Mouse (Mus musculus) heart, adult 11 months (tissue): ENCODE results near the gene Gm20509.
"Not testable (repeated sequence)": the region's sequence is repeated elsewhere in the genome, so short reads cannot be mapped to it uniquely, and the experiment has no call there.

Experiments used
- DNase-seq: peaks from one replicate; pipeline ENCODE4 v3.0.0; 2022

Gene Gm20509

DNA sequence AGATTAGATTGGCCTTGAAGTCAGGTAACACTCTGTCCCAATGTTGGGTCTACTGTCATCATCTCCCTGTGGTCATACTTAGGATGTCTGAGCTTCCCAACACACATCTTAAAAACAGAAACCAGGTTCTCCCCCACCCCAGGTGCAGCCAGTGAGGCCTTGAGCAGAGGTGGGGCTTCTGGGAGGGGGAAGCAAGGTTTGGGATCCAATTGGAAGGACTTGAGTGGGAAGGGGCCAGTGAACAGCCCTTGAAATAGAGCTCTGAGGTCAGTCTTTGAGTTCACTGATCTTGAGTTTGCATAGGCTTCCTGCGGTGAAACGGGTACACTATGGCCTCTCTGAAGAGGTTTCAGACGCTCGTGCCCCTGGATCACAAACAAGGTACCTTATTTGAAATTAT is at the start of gene Gm20509:
Gm20509 (plus strand) TSS at position 290 of the 400 bp plus-strand sequence.
- DNase-seq = no peak

DNA sequence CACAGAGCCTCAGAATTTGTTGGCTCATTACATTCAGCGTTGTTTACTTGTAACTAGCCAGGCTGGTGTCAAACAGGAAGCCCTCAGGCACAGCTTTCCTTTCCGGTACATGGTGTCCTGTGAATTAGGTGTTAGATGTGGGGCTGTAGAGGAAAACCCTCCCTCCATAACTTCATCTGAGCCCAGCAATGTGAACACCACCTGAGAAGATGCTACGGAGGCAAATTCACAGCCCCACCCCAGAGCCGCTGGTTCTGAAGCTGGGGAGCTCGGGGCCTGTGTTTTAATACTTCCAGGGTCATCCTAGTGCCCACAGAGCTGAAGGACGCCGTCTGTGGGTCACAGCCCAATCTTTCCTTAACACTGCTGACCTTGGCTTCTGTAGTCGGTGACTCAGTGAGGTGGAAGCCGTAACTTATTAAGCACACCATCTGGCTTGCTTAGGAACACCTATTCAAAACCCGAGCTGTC is 46.8 kb upstream of the Gm20509 start:
- peak; percentile 97 for DNase-seq

DNA sequence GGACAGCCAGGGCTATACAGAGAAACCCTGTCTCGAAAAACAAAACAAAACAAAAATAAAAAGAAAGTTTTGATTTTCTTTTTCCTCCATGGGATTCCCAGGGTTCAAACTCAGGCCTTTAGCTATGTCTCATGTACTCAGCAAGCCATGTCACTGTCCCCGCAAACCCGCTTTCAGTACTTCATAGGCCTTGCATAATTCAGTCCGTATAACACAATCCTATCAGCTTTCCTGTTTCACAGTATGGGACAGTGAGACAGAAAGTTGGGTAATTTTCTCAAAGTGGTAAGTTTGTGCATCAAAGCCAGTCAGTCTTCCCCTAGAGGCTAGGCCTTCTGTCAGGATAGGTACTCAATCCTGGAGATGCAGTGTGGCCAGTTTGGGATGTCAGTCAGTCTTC is 43.0 kb upstream of the Gm20509 start:
- no peak for DNase-seq

DNA sequence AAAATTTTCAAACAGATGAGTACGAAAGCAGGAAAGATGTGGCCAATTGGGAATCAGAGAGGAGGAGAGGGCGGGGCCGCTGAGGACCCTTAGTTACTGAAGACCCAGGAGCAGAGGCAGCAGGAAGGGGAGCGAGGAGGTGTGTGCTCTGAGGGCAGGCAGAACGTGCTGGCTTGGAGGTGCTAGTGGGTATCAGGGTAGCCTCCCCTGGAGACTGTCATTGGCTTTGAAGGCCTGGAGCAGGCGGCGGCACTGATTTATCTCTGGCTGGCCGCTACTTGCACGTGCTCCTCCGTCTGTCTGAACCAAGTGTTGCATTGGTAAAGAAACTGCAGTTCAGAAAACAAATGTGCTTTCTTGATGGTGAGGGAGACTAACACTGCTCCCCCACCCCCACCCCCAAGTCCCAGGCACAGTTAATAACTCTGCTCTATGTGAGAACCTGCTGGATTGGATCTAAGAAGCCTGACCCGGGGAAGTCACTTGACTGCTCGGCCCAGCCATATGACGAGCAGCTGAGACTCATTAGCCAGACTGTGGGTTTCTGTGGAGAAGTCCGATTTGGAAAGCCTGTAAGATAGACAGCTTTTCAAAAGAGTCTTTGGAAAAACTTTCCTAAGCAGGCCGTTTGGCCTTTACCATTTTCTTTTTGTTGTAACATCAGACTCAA is 38.5 kb upstream of the Gm20509 start:
- no peak for DNase-seq

DNA sequence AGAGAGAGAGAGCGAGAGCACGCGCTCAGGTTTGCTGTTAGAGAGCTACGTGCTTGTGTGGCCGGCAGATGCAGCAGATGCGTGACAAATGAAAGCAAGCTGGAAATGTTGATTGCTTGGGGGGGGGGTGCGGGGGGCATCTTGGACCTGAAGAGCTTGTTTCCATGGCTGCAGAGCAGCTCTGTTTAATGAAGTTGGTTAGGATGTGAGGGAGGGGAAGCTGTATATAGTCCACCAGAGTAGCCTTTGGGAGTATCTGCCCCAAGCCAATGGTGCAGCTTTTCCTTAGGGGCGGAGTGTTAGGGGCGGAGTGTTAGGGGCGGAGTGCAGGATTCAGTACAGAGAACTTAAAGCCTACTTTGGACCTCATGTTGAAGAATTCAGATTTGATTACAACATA is 35.2 kb upstream of the Gm20509 start:
- no peak for DNase-seq

DNA sequence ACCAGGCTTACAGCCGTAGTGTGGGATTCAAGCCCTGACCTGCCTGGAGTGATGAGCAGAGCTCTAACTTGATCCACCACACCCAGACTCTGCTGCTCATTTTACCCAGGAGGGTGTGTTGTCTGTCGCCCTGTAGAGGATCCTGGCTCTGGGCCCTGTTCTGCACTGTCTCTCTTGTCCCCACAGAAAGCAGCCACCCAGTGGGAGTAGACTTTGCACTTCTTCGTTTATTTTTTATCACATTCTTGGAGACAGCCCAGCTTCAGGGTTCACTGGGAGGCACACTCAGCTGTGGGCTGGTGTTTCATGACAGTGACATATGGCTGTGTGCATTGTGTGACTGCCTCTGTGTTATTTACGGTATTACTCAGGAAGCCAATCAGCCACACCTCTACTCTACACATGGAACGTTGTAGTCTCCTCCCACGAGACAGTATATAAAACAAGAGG is 34.0 kb upstream of the Gm20509 start:
- peak; percentile 93 for DNase-seq

DNA sequence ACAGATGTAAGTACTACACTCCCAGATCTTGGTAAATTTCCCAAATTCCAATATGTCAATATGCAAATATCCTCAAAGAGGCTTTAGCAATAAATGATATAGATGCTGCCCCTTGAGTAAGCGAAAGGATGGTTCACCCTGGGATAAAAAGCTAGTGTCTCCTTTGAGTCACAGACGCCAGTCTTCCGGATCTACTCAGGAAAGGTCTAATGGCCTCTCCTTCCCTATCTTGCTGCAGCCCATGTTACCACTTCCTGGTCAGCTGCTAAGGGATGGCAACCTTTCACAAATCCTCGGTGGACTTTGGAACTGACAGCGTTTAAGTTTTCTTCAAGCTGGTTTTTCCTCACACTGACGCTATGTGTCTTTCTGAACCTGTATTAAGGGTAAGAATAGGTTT is 33.6 kb upstream of the Gm20509 start:
- no peak for DNase-seq

DNA sequence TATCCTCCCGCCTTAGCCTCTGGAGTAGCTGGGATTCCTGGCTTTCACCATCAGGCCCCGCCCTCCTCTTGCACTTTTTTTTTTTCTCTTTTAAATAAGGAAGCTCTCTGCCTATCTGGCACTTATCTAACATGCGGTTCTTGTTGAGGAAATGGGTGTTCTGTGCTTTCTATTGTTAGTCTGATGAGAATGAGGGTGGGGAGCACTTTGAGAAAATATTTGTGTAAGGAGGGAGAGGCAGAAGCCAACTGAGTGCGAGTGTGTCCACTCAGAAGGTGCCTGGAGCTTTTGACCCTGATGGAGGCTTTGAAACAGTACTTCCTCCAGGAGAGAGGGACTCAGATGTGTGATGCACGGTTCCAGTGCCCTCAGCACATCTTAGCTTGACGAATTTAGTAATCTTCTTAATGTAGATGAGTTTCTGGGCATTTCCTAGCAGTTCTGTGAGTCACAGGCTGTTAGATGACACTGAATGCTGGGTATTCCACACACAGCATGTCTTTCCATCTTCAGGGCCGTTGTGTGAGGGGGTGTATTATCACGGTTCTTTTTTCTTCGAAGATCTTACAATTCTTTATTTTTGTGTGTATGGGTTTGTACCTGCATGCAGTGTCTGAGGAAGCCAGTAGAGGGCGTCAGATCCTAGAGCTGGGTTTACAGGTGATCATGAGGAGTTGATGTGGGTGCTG is 31.2 kb upstream of the Gm20509 start:
- peak; percentile 95 for DNase-seq

DNA sequence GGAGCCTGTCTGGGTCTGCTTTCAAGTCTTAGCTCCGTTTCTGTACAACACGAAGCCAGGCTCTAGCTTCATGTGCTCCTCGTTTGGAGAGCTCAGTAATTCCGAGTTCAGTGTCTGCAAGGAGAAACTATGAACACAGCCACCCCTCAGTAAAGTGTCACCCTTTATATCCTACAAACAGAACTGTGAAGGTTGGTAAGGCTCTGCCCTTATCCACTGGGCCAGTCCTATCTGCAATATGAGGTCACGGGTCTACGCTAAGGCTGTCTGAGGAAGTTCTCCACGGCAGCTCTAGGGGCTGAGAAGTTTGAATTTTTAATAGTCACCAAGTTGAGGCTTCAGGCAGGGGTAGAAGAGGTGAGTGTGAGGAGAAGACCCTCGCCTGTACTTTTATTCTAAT is 29.8 kb upstream of the Gm20509 start:
- no peak for DNase-seq

DNA sequence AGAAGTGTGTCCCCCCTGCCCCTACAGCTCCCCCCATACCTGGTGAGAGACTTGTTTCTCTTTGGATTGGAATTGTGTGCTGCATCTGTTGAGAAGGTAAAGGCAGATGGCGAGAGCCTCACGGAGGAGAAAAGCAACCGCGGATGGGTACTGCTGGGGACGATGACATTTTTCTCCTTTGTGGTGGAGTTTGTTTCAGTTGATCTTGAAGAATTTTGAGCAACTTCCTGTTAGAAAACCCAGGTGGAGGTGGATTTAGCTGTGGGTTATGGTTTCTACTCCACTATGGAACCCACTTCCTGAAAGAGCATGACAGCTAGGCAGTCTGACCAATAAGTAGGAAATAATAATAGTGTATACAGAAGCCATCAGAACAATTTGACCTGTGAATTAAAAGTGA is 29.1 kb upstream of the Gm20509 start:
- DNase-seq = no peak

DNA sequence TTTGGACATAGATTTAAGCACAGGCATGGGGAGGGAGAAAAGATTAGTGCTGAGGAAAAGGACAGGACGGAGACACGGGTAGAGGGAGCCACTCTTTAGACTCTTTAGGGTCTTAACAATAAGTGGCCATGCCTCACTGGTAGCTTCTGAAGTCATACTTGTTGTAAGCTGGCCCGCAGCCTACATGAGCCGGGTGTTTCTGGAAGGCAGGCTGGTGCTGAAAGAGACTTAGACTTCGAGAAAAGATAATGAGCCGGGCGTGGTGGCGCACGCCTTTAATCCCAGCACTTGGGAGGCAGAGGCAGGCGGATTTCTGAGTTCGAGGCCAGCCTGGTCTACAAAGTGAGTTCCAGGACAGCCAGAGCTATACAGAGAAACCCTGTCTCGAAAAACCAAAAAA is 22.9 kb upstream of the Gm20509 start:
- DNase-seq = not testable (repeated sequence)

DNA sequence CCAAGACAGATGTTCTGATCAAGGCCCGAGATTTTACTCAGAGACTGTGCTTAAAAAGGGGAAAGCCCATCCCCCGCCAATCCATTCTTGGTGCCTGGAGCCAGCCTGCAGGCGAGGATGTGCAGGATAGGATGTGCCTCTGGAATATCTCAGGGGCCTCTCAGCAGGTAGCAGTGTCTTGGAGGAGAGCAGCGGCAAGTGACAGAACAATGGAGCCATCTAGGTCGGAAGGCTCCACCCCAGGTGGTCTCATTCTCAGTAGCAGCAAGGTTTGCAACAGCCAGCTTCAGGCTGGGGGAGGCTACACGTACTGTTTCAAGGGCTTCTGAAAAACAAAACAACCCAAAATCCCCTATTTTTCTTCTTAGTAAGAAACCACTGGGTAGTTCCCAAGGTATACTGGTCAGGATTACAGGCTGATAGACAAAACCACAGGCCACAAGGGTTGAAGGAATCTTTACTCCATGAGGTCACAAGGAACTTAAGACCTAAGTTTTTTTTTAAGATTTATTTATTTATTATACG is 22.4 kb upstream of the Gm20509 start:
- DNase-seq = no peak

DNA sequence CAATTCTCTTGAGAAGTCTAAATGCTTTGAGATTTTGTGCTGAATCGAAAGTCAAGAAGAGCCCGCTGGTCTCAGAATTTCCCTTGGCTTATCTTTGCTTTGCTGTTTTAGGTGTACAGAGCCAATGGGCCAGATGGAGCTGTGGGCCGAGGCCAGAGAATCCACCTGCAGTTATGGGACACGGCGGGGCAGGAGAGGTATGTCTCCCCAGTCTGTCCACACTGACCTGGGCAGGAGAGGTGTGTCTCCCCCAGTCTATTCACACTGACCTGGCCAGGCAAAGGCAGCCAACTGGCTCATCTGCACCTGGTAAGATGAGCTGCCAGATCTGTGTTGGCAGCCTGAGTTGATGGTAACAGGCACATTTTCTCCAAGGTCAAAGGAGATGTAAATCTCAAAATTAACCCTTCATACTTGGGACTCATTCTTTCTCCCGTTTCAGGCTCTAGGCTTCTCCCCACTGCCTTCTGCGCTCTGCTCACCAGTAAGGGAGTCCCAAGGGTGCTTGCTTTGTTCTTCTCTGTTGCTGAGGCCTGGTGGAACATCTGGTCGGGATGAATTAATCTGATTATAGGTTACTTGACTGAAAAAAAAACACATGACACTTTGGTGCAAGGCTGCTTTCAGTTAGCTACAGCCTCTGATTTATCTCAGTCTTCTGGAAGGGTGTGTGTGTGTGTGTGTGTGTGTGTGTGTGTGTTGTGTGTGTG is 19.8 kb upstream of the Gm20509 start:
- no peak for DNase-seq

DNA sequence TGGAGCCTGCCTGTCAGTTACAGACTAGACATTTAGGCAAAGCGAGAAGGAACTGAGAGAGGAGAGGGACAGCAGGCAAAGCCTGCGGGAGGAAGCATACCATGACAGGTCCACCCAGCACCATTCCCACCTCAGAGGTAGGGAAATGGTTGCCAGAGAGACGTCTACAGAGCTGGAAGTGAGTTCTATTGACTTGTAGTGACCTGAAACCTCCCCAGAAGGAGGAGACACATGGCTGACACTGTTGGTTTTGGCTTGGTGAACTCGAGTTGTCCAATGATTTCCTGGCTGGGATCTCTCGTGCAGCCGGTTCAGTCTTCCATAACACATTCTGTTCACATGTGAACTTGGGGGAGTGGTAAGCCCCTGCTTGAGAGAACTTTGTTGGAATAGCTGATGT is 18.3 kb upstream of the Gm20509 start:
- DNase-seq = no peak

DNA sequence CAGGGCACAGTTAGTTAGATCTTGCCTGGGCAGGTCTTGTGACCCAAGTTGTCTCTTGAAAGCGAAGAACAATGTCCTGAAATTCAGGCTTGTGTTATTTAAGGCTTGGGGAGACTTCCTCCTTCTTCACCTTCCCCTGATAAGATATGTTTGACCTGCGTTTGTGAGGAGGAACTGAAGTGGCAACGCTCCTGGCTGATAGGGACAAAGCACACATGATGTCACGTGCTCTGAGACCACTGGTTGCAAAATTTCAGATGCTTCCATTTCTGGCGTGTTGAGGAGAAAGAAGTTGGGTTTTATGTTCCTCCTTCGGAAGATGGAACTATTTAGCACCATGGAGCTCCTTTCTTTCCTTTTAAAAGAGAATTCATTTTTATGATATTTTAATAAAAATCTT is 16.4 kb upstream of the Gm20509 start:
- no peak for DNase-seq

DNA sequence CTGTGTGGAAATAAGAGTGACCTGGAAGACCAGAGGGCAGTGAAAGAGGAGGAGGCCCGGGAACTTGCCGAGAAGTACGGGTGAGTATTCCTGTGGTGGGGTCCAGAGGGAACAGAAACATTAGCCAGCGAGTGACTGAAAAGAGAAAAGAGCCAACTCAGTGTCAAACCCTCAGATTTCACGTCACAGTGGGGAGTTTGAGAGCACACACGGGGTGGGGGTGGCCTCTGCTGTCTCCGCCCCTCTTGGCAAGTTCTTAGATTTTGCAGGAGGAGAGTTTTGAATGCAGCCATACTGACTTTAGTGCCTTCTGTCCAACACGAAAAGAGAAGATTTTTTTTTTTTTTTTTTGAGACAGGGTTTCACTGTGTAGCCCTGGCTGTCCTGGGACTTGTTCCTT is 15.1 kb upstream of the Gm20509 start:
- DNase-seq = no peak

DNA sequence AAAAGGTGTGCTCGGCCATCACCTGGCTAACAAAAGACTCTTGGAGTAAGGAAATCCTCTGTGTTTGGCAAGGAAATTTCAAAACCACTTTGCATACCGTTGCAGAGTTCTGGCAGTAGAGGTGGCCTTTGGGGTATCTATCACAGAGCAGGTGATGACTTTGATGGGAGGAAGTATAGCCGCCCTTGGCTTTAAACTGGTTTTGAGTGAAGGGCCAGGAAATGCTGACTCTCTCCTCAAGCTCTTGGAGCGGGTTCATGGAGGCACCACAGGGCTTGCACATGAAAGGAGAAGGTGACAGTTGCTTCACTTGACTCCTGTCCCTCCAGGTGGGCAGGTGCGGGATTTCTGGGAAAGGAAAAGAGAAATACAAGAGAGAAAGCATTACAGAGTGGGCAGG is 14.7 kb upstream of the Gm20509 start:
- DNase-seq = no peak

DNA sequence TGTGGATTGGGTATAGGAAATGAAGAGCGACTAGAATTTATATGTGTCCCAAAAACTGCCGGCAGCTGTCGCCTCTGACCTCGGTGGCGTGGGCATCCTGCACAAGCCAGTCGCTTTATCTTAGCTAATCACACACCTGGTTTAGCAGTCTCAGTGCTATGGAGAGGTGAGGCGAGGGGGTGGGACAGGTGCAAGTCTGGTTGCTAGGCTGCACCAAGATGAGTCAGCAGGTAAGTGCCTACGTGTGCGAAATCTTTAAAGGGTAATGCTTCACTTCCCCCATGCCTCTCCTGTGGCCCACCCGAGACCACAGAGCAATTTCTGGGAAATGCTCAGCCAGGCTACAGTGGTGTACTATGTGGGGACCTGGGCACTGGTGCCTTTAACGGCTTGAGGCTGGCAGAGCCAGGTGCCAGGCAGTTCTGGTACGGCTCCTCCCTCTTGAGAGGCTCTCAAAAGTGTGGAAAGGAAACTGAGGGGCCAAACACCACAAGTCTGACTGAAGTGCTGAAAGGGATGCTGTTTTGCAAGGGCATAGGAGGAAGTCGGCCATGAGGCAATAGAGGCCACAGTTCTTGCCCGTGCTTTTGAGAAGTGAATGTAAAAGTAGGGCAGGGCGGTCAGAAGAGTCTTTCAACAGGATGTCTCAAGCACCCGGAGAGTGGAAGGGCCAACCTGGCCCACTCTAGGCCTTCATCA is 12.9 kb upstream of the Gm20509 start:
- DNase-seq = no peak

DNA sequence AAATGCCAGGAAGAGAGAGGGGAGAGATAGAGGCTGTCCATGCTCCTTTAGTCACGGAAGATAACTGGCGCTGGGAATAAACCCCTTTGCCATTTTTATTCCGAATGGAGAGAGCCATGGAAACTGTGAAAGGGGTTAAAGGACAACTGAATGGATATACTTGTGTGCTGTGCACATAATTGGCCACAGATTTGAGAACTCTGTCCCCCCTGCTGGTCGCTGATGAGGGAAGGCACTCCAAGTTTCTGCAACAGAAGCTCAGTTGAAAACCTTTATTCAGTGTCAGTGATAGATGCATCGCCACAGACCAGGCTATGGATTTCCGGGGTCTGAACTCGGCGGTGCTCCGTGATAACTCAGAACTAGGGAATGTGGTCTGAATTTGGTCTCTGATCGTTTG is 12.1 kb upstream of the Gm20509 start:
- DNase-seq = no peak

DNA sequence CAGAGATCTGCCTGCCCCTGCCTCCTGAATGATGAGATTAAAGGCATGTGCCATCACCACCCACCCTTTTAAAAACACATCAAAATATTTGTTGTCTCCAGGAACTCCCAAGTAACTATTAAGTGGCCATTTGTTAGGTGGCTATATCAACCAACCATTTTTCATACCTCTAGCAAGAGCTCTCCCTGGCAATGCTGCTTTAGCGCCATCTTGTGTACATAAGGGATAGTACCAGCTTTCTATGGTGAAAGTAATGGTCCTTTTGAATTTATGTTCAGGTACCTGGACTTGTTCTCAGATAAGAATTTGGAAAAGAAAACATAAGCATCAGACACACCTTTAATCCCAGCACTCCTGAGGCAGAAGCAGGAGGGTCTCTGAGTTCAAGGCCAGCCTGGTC is 10.5 kb upstream of the Gm20509 start:
- DNase-seq = no peak

DNA sequence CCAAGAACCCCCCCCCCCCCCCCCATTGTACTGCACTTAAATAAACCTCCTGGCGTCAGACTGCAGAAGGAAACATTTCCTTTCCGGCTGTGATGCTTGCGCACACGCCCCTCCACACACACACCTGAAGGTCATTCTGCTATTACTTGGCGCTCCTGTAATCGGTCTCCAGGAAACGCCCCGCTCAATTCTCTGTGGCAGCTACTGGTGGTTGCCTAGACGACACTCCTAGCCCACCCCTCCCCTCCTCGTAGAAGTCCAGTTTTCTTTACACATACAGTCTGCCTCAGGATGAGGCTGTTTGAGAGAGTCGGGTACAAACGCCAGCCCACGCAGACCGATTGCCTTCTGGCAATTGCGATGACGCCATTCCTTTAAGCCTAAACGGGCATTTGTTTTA is 7.7 kb upstream of the Gm20509 start:
- DNase-seq = no peak

DNA sequence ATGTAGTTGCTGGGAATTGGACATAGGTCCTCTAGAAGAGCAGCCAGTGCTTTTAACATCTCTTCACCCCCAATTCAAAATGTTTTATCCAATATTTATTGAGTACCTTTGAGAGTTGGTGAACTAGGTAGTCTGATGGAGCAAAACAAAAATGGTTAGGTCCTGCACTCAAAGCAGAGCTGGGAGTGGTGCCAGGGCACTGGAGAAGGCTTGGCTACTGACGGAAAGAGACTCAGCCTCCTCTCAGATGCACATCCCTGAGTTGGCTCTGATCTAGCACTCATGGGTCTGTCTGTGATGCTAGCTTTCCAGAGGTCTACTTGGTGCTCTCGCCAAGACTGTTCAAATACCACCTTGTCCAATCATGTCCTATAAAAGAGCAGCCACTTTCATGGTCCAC is 4.4 kb upstream of the Gm20509 start:
- no peak for DNase-seq

DNA sequence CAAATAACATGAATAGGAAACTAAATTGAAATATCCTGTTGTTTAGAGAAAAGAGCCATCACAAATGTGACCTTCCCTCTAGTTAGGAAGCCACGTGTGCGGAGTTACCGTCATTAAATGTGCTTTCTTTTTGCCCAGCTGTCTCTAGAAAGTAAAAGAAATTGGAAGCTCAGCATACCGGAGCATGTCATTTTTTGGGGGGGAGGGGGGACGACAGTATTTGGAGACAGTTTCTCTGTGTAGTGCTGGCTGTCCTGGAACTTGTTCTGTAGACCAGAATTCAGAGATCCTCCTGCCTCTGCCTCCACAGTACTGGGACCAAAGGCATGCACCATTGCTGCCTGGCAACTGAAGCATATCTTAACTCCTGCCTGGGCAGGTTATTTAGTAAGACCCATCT is 734 bp upstream of the Gm20509 start, which contains the start of gene Khdc3:
Khdc3 (plus strand) TSS at position 301 of the 400 bp plus-strand sequence.
- DNase-seq = no peak
